Mouse (Mus musculus) MEL (cell line): ENCODE measurements around the gene Olfr873. TPM values are rescaled to one million over a fixed set of nuclear protein-coding genes. Genes with fewer than 3 reads are reported as not detected.

Experiments used
- DNase-seq: peaks from one replicate; pipeline ENCODE4 v3.0.0; 2011; ENCODE audit warnings: low read depth, low spot score
- H3K27ac ChIP-seq: 2 replicates; pipeline ENCODE4 v1.5.1; 2012; ENCODE audit warnings: low read depth, mild to moderate bottlenecking, control low read depth, low read length, moderate library complexity; ENCODE audit not compliant: control insufficient read depth
- H3K27me3 ChIP-seq, 2 experiments: fragments of 150-350 bp in 1 of 2; sonication (generic) in 1 of 2; 2 replicates each; pipeline ENCODE4 v1.6.1; 2012; ENCODE audit warnings: low read length in 2 of 2, mild to moderate bottlenecking in 2 of 2, improper control_type of control experiment in 1 of 2, moderate library complexity in 1 of 2; ENCODE audit not compliant: insufficient read depth in 2 of 2, control insufficient read depth in 1 of 2
- H3K36me3 ChIP-seq, 2 experiments: 2 replicates each; pipeline ENCODE4 v1.6.1; 2012 to 2014; ENCODE audit warnings: low read length in 2 of 2, improper control_type of control experiment in 1 of 2, inconsistent platforms in 1 of 2, mild to moderate bottlenecking in 1 of 2; ENCODE audit not compliant: insufficient read depth in 2 of 2, control insufficient read depth in 1 of 2
- H3K4me1 ChIP-seq, 2 experiments: fragments of 150-350 bp in 1 of 2; sonication (generic) in 1 of 2; 2 replicates each; pipeline ENCODE4 v1.6.1; 2012; ENCODE audit warnings: low read length in 2 of 2, improper control_type of control experiment in 1 of 2, mild to moderate bottlenecking in 1 of 2; ENCODE audit not compliant: insufficient read depth in 2 of 2, control insufficient read depth in 1 of 2
- H3K4me3 ChIP-seq, 2 experiments: fragments of 150-350 bp in 1 of 2; sonication (generic) in 1 of 2; 2 replicates each; pipeline ENCODE4 v1.5.1; 2012; ENCODE audit warnings: low read depth in 2 of 2, low read length in 2 of 2, mild to moderate bottlenecking in 2 of 2, moderate library complexity in 2 of 2, control low read depth in 1 of 2, improper control_type of control experiment in 1 of 2; ENCODE audit not compliant: control insufficient read depth in 1 of 2, insufficient read depth in 1 of 2
- H3K79me2 ChIP-seq: 2 replicates; pipeline ENCODE4 v1.6.1; 2012; ENCODE audit warnings: mild to moderate bottlenecking, low read length, moderate library complexity; ENCODE audit not compliant: control insufficient read depth, poor library complexity, insufficient read depth
- H3K9ac ChIP-seq: 2 replicates; pipeline ENCODE4 v1.6.1; 2012; ENCODE audit warnings: low read depth, mild to moderate bottlenecking, control low read depth, low read length, moderate library complexity; ENCODE audit not compliant: control insufficient read depth, poor library complexity, severe bottlenecking
- H3K9me3 ChIP-seq: fragments of 150-350 bp; sonication (generic); replicated peaks from 2 replicates; pipeline ENCODE4 v1.6.1; 2012; ENCODE audit warnings: mild to moderate bottlenecking, low read length, improper control_type of control experiment, moderate library complexity; ENCODE audit not compliant: insufficient read depth
- BHLHE40 ChIP-seq: IDR thresholded peaks from 2 replicates; pipeline ENCODE4 v1.6.1; 2012; ENCODE audit warnings: low read depth, mild to moderate bottlenecking, inconsistent platforms, low read length, improper control_type of control experiment, borderline replicate concordance
- CHD1 ChIP-seq: IDR thresholded peaks from 2 replicates; pipeline ENCODE4 v1.6.1; 2012; ENCODE audit warnings: low read depth, mild to moderate bottlenecking, inconsistent platforms, low read length, improper control_type of control experiment
- E2F4 ChIP-seq: IDR thresholded peaks from 2 replicates; pipeline ENCODE4 v1.6.1; 2011; ENCODE audit warnings: low read depth, low read length, improper control_type of control experiment, borderline replicate concordance
- ELF1 ChIP-seq: IDR thresholded peaks from 2 replicates; pipeline ENCODE4 v1.6.1; 2014; ENCODE audit warnings: low read depth, mild to moderate bottlenecking, inconsistent platforms, low read length, improper control_type of control experiment, moderate library complexity
- ETS1 ChIP-seq: IDR thresholded peaks from 2 replicates; pipeline ENCODE4 v1.6.1; 2012; ENCODE audit warnings: low read depth, mild to moderate bottlenecking, inconsistent platforms, low read length, improper control_type of control experiment, moderate library complexity
- GABPA ChIP-seq: IDR thresholded peaks from 2 replicates; pipeline ENCODE4 v1.6.1; 2012; ENCODE audit warnings: low read depth, mild to moderate bottlenecking, inconsistent platforms, low read length, improper control_type of control experiment, moderate library complexity
- GATA1 ChIP-seq: IDR thresholded peaks from 2 replicates; pipeline ENCODE4 v1.6.1; 2011; ENCODE audit warnings: low read depth, low read length, improper control_type of control experiment
- HCFC1 ChIP-seq: IDR thresholded peaks from 2 replicates; pipeline ENCODE4 v1.6.1; 2012; ENCODE audit warnings: low read depth, mild to moderate bottlenecking, inconsistent platforms, low read length, improper control_type of control experiment, moderate library complexity
- JUND ChIP-seq: IDR thresholded peaks from 2 replicates; pipeline ENCODE4 v1.6.1; 2011; ENCODE audit warnings: low read depth, mild to moderate bottlenecking, improper control_type of control experiment, low read length
- KAT2A ChIP-seq: conservative IDR thresholded peaks from 2 replicates; pipeline ENCODE4 v1.6.1; 2012; ENCODE audit warnings: low read depth, low read length, improper control_type of control experiment, inconsistent platforms
- MAFK ChIP-seq: IDR thresholded peaks from 2 replicates; pipeline ENCODE4 v1.6.1; 2011; ENCODE audit warnings: low read depth, mild to moderate bottlenecking, low read length, improper control_type of control experiment, borderline replicate concordance
- MEF2A ChIP-seq: IDR thresholded peaks from 2 replicates; pipeline ENCODE4 v1.6.1; 2014; ENCODE audit warnings: low read depth, mild to moderate bottlenecking, inconsistent platforms, low read length, improper control_type of control experiment; ENCODE audit not compliant: poor library complexity, insufficient replicate concordance, severe bottlenecking; ENCODE audit errors: extremely low read depth
- MXI1 ChIP-seq: IDR thresholded peaks from 2 replicates; pipeline ENCODE4 v1.6.1; 2011; ENCODE audit warnings: mild to moderate bottlenecking, low read depth, low read length, improper control_type of control experiment
- MYB ChIP-seq: IDR thresholded peaks from 2 replicates; pipeline ENCODE4 v1.6.1; 2011; ENCODE audit warnings: mild to moderate bottlenecking, low read depth, low read length, improper control_type of control experiment
- POLR2AphosphoS5 ChIP-seq: IDR thresholded peaks from 2 replicates; pipeline ENCODE4 v1.6.1; 2012; ENCODE audit warnings: low read depth, borderline replicate concordance, mild to moderate bottlenecking, inconsistent platforms, low read length, moderate library complexity, mixed read lengths
- RAD21 ChIP-seq: IDR thresholded peaks from 2 replicates; pipeline ENCODE4 v1.6.1; 2011; ENCODE audit warnings: mild to moderate bottlenecking, low read depth, low read length, improper control_type of control experiment
- RCOR1 ChIP-seq: IDR thresholded peaks from 2 replicates; pipeline ENCODE4 v1.6.1; 2012; ENCODE audit warnings: low read depth, mild to moderate bottlenecking, inconsistent platforms, low read length, improper control_type of control experiment
- SIN3A ChIP-seq: IDR thresholded peaks from 2 replicates; pipeline ENCODE4 v1.6.1; 2012; ENCODE audit warnings: low read length, improper control_type of control experiment, inconsistent platforms
- UBTF ChIP-seq: IDR thresholded peaks from 2 replicates; pipeline ENCODE4 v1.6.1; 2012; ENCODE audit warnings: low read depth, mild to moderate bottlenecking, inconsistent platforms, low read length, improper control_type of control experiment, moderate library complexity, borderline replicate concordance; ENCODE audit not compliant: insufficient read depth
- USF2 ChIP-seq, 2 experiments: IDR thresholded peaks; 2 replicates each; pipeline ENCODE4 v1.6.1; 2011 to 2012; ENCODE audit warnings: improper control_type of control experiment in 2 of 2, low read length in 2 of 2, borderline replicate concordance in 1 of 2, inconsistent platforms in 1 of 2, low read depth in 1 of 2, mild to moderate bottlenecking in 1 of 2; ENCODE audit not compliant: insufficient read depth in 1 of 2
- ZC3H11A ChIP-seq: IDR thresholded peaks from 2 replicates; pipeline ENCODE4 v1.6.1; 2012; ENCODE audit warnings: low read depth, mild to moderate bottlenecking, inconsistent platforms, low read length, improper control_type of control experiment
- ZKSCAN1 ChIP-seq: IDR thresholded peaks from 2 replicates; pipeline ENCODE4 v1.6.1; 2012; ENCODE audit warnings: low read depth, mild to moderate bottlenecking, inconsistent platforms, low read length, improper control_type of control experiment, moderate library complexity
- ZNF384 ChIP-seq: IDR thresholded peaks from 2 replicates; pipeline ENCODE4 v1.6.1; 2012; ENCODE audit warnings: low read depth, mild to moderate bottlenecking, inconsistent platforms, low read length, improper control_type of control experiment
- polyA plus RNA-seq, 2 experiments: library from polyadenylated mRNA; stranded (reverse) in 1 of 2; unstranded in 1 of 2; fragments of >175 nt in 1 of 2; fragments of >200 nt in 1 of 2; gene quantifications; 2 replicates each; pipeline versions ENCODE4 v1.2.1 to v1.2.4; 2012; ENCODE audit warnings: low replicate concordance in 2 of 2, low read depth in 1 of 2; ENCODE audit not compliant: insufficient read length in 2 of 2, insufficient read depth in 1 of 2, missing spikeins in 1 of 2
- total RNA-seq: library from RNA; depleted of rRNA; stranded (reverse); fragments of 300-350 nt; gene quantifications from 2 replicates; pipeline ENCODE4 v1.2.3, GENCODE M21; 2012

The Olfr873 gene
- total and polyA plus RNA-seq, 3 experiments: not detected

DNA sequence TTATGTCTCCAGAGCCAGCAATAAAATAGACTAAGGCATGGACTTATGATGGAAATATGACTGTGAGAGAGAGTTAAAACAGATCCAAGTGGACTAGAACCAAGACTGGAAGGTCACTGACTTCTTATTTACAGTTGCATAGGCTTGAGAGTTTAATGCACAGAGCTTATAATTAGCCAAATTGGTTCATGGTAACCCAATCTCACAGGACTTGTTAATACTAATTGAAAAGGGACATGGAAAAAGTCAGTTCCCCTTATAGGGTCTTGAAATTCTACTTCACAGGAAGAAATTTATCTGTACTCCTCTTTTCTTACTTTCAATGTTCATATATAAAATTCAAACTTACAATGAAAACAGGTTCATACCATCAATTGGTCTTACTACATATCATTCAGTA, 37.7 kb downstream of the Olfr873 start, which contains the start of gene Olfr18:
Gene Olfr18, minus strand, starts transcription at position 101 of the 400 bp plus-strand sequence.
- H3K27me3 ChIP-seq: no peaks in the 10 kb centered on the region
- DNase-seq: no peak
- no peaks in the 10 kb centered on the region for H3K36me3 ChIP-seq
- no peaks in the 10 kb centered on the region for H3K9me3 ChIP-seq
- no peak within 1 kb of the TSS for H3K27ac ChIP-seq
- no peak for TF ChIP-seq USF2 (IDR thresholded peaks at IDR 0.05; ENCODE audit: borderline replicate concordance in 1 of 2, insufficient read depth in 1 of 2, low read depth in 1 of 2, low read length in 2 of 2)
- no peak for TF ChIP-seq GABPA
- no peak for TF ChIP-seq MAFK
- TF ChIP-seq POLR2AphosphoS5: no peak
- TF ChIP-seq KAT2A: no peak
- no peak for TF ChIP-seq RAD21
- no peak for TF ChIP-seq ELF1
- no peak for TF ChIP-seq ETS1
- TF ChIP-seq ZKSCAN1: no peak
- no peak for TF ChIP-seq ZC3H11A
- TF ChIP-seq MYB: no peak
- TF ChIP-seq CHD1: no peak
- TF ChIP-seq RCOR1: no peak
- TF ChIP-seq ZNF384: no peak
- TF ChIP-seq JUND: no peak
- TF ChIP-seq MEF2A: no peak
- no peak for TF ChIP-seq E2F4
- no peak for TF ChIP-seq UBTF
- TF ChIP-seq, all 39 proteins: peak for 0
- Histone ChIP-seq H3K79me2 (no peaks in the 10 kb centered on the region), H3K9ac (no peak within 1 kb of the TSS), H3K4me3 (no peak within 1 kb of the TSS), H3K4me1 (no peaks in the 10 kb centered on the region)

DNA sequence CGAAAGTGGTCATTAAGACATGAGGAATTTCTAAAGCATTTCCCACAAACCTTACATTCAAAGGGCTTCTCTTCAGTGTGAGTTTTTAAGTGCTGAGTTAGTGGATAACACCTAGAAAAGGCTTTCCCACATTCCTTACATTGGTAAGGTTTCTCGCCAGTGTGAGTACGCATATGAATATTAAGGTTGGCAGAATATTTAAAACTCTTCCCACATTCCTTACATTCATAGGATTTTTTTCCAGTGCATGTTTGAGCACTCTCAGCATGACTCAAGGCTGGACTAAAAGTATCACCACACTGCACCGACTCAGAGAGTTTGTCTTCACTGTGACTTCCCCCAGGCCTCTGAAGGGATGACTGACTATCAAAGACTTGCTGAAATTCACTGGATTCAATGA, 50.2 kb downstream of the Olfr873 start:
- no peaks in the 10 kb centered on the region for H3K9me3 ChIP-seq
- H3K4me1 ChIP-seq: no peaks in the 10 kb centered on the region
- no peak overlapping the region for H3K27ac ChIP-seq
- peaks cover 0 to 5% of the 10 kb centered on the region in 2 experiments; a peak in 2 of 4 replicates for H3K36me3 ChIP-seq
- TF ChIP-seq CHD1 (no peak), SIN3A (no peak), BHLHE40 (no peak), GATA1 (no peak), HCFC1 (no peak), E2F4 (no peak), MXI1 (no peak), RCOR1 (no peak)
- TF ChIP-seq, all 39 proteins: peak for 0
- H3K4me3 ChIP-seq: no peak overlapping the region
- H3K79me2 ChIP-seq: no peaks in the 10 kb centered on the region
- no peak overlapping the region for H3K9ac ChIP-seq
- no peak for DNase-seq
- no peaks in the 10 kb centered on the region for H3K27me3 ChIP-seq
